Mouse (Mus musculus) c-Kit-positive CD71-negative TER-119-negative erythroid progenitor cells, embryonic 14.5 days (primary cell): ENCODE data around the gene 1700029H14Rik.

Experiments used
- DNase-seq: peaks from one replicate; pipeline ENCODE4 v3.0.0-alpha.2; 2013; ENCODE audit warnings: low read depth

1700029H14Rik gene

DNA sequence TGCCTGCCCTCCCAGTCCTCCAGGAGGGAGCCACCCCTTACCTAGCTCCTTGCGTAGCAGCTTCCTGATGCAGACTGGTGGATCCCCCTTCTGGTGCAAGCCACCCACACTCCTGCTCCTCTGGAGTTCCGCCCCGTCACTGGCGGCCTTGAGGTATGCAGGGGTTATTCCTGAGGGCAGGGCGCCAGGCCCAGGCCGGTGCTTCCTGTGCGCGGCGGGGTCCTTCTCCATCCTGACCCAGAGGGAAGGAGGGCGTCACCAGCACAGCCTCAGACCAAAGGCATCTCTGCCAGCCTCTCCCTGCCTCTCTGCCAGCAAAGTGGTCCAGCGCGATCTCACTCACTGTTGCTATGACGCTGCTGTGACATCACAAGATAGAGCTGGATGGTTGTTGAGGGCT, at the start of gene 1700029H14Rik:
Gene 1700029H14Rik (minus strand): TSS at position 344 of the 400 bp plus-strand sequence.
- no peak for DNase-seq

DNA sequence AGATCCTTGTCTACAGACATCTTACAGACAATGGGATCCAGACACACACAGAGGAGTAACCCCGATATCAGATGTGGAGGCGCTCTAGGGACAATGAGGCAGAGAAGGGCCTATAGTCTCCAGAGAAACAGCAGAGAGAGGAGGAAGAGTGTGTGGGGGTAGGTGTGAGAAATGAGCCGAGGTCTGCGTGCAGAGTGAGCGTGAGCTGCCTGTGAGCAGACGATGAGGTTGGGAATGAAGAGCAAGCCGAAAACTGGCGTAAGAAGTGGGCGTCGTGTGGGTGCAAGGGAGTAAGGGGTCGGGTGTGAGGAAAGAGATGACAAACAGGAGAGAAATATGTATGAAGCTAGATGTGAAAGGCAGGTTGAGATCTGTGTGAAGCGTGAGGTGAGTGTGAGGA, 49.4 kb upstream of the 1700029H14Rik start:
- DNase-seq: no peak

DNA sequence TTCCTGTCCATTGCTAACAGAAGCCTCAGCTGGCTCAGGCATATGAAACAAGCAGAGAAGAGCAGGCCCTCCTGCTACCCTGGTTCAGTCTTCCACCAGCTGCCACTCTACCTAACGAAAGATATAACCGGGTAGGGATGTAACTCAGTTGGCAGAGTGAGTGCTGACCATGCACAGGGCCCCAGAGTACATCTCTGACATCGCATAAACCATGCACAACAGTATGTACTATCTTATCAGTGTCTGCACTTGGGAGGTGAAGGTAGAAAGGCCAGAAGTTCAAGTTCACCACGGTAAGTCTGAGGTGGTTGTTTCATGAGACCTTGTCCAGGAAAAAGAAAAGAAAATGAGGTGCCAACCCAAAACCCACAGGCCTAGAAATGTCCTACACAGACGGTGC, 47.7 kb upstream of the 1700029H14Rik start:
- DNase-seq: no peak

DNA sequence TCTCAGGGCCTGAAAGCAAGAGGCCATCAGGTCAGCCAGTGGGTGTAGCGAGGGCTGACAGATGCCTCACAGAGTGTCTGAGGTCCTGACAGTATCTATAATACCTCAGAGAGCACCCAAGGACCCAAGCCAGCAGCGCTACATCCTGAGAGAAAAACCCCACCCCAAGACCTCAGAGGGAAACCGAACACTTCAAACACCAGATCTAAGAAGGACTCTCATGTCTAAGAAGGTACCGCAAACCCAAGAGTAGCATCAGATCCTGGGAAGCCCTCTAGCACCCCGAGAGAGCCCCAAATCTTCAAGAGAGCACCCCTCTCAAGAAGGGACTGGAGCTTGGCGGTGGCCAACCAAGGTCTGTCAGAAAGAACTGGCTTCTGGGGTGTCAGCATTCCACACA, 46.7 kb upstream of the 1700029H14Rik start:
- DNase-seq: no peak

DNA sequence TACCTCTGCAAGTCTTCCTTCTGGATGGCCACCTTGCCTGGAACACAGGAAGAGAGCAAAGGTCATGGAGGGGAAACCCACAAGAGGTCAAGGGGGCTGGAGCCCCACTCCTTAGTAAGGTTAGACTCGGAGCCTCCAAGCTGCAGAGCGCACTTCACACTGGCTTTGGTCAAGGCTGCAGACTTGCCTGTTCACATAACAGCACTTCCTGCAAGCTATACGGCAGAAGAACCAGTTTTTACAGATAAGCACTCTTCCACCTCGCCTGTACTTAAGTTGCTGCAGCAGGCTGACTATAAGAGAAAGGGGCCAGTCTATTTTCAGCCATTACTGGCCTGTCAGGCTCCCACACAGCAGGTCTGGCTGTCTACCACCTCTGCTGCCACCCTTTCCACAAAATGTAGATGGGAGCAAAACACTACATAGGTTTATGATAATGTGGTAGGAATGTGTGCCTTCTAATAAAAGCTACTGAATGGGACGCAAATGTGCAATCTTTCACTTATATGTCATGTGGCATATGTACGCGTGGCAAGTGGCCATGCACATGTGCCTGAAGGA, 43.7 kb upstream of the 1700029H14Rik start:
- DNase-seq: no peak

DNA sequence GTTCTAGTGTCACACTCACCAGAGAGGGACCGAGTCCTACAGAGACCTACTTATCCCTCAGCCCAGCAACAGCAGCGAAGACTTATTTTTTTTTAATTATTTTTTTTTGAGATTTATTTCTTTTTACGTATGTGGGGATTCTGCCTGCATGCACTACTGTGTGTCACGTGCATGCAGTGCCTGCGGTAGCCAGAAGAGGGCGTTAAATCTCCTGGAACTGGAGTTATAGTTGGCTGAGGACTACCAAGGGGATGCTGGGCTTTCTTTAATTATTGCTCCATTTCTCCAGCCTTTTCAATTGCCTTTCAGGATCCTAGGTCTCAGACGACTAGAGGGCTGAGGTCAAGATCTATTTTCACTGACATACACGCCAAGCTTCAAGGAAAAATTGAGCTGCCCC, 40.4 kb upstream of the 1700029H14Rik start:
- peak; percentile 32 for DNase-seq

DNA sequence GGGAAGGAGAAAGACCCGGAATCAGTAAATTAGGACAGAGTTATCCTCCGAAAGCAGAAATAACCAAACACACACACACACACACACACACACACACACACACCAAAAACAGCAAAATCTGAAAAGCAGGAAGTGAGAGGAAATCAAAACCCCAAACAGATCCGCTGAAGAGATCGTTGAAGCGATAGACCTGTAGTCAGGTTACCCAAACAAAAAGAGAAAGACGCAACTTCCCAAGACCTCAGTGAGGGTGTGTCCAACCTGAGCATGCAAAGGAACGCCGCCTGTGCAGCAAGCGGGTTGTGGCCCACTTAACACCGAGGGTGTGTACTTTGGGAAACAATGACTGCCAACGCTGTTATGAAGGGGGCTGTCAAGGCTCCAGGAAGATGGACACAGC, 38.9 kb upstream of the 1700029H14Rik start:
- DNase-seq: peak; percentile 20

DNA sequence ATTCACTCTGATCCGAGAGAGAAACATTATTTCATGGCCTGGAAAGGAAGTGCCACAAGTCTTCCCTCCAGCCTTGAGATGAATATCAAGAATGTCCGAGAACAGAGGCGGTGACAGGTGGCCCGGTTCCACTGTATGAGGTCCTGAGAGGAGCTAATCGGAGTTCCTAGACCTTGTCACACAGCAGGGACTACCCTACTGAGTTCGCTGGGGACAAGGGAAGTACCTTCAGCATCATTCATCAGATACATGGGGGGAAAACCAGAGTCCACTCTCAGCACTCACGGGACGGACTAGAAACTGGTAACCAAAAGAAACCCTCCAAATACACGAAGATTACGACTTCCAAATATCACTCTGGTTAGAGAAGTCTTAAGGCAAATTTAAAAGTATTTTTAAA, 38.5 kb upstream of the 1700029H14Rik start:
- DNase-seq: no peak

DNA sequence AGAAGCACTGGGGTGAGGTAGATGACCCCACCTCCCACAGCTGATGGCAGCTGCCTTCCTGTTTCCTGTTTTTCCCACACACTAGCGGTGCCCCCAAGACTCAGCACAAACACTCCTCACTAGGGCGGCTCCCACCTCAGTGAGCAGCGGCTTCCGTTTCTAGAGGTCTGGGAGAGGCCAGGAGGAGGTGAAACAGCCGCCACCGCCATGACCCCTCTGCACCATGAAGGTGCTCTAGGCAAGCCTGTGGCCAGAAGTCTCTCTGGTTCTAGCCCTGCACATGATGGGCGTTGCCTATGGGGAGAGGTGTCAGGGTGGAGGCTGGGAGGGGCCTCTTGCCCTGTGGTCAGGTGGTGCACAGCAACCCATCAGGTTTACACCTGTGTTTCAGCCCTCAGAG, 37.9 kb upstream of the 1700029H14Rik start:
- DNase-seq: peak; percentile 47

DNA sequence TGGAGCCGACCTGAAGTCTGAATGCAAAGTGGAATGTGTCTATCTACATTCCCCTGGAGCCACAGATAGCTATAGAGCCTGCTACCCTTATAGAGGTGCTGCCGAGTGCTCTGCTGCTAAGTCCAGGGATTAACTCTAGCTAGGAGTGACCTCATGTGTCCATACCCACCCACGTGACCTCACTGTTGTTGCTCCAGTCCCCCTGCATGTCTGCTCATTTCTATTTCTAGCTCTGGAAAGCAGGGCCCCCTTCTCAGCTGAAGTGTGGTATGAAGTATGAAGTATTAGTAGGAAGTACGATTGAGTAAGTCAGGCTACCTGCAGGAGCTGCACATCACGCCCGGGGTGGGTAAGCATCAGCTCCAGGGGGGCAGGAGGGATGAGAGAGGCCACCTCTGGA, 35.5 kb upstream of the 1700029H14Rik start:
- DNase-seq: no peak

DNA sequence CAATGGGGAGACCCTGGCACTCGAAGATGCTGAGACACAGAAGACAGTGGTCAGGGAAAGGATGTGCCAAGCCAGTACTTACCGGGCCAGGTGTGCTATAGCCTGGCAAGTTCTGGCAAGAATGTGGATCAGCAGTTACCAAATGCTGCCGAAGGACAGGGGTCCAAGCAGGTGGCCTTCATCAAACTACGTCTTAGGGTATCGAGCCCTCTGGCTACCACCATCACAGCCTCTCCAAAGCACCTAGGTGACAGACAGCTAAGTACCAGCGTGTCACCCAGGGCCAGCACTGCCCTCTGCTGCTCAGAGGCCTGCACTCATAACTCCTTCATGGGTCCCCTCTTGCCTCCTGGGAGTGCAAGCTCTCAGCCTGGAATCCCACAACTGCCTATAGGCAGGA, 33.6 kb upstream of the 1700029H14Rik start:
- no peak for DNase-seq

DNA sequence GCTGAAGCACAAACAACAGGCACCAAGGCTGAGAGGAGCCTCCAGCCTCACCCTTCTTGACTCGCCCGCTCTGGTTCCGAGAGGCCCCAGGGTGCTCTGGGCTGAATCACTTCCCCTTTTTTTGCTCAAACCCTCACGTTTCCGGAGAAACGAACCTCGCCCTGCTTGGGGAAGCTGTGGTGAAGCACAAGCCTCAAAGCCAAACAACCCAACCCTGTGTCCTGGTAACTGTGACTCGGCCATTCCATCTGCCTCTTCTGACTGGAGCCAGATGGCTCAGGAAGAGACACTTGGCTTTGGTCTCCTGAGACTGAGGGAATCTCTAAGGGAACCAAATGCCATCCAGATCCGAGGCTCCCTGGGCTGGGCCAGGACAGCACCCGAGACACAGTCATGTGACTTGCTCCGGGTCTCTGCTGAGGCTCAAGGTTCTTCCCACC, 32.6 kb upstream of the 1700029H14Rik start:
- DNase-seq: peak; percentile 87

DNA sequence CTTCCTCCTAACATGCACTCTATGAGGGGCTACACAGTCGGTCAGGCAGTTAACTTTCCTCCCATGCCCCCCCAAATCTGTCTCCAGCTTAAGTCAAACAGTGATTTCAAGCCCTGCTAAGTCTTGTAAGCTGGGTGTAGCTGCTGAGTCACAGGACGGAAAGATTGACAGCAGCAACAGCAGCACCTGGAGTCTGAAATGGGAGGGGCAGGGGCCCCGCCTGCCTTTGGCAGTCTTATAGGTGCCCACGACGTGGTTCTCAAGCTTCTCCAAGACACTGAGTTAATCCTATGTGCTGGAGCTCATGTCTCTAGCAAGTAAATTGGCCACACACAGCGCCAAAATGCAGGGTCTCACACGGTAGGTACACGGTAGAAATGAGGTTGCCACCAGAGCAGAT, 31.1 kb upstream of the 1700029H14Rik start:
- peak; percentile 14 for DNase-seq

DNA sequence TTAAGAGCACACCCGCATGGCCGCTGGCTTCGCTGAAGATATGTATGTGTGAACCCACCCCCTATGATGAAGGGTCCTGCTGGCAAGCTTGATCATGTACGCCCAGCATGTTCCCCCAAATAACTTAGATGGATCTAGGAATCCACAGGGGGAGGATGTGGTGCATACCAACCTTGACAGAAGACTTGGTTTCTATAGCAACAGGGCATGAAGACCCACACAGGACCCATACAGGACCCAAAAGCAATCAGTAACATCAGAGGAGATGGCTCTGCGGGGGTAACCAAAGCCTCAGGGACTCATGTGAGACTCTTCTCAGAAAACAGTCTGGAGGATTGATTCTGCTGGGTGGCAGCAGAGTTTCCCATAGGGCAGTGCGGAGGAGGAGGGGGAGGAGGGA, 29.0 kb upstream of the 1700029H14Rik start:
- no peak for DNase-seq

DNA sequence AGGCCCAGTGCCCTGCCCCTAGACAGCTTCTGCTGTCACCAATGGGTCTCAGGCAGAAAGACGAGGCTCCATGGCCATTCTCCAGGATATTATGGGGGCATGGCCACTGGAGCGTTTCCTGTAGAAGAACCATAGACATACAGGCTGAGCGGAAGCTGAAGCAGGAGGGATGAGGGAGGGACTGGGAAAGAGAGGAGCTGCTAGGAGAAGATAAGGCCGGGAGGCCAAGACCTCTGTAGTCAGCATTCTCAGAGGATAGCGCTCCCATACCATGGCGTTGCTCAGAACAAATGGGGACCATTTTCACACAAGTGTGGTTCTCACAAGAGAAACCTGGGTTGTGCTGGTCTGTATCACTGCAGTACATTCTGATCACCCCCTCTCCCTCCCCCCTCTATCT, 26.8 kb upstream of the 1700029H14Rik start:
- DNase-seq: no peak

DNA sequence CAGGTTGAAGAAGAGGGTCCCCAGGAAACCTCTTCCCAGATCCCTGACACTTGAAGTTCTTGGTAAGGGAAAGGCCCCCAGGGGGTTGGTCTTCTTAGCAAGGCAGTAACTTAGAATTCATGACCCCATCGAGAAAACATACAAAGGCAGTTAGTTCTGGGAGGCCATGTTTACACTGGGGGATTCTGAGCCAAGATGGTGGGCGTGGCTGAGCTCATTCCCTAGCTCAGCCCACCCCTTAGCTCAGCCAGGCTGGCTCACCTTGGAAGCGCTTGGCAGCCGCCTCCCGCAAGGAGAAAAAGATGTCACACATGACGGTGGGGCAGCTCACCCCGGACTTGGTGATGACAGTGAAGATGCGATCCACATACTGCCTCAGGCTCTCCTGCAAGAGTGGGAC, 22.4 kb upstream of the 1700029H14Rik start:
- no peak for DNase-seq

DNA sequence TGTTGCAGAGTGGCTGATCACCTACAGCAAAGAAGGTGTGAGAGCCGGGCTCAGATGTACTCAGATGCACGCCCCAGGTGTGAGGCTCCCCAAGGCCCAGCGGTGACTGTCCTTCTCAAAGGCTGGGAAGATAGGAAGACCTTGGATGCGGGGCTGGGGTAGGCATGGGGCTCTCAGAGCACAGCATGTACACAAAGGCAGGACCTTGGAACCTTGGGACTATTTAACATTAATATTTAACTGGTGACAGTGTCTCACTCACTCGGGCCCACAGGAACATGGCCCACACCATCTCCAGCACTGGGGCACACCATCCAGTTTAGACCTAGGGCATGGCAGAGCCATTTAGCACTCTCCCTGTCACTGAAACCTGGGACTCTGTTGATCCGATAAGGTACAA, 15.6 kb upstream of the 1700029H14Rik start:
- DNase-seq: no peak

DNA sequence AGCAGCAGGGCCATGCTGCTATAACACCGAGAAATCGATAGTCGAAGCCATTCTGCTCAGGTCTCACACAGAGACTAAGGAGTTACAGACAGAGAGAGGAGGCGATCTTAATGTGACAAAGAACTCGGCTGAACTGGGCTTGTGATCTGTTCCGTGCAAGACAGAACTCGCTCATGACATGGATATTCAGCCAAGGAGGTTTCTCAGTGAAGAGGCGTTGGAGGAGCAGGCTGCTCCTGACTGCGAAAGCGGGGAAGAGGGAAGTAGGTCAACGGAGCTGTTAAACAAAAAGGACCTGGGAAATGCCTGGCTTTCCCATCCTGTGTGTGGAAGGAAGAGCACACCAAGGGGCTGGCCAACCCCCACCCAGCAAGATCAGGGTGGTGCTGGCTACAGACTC, 9.7 kb upstream of the 1700029H14Rik start:
- no peak for DNase-seq

DNA sequence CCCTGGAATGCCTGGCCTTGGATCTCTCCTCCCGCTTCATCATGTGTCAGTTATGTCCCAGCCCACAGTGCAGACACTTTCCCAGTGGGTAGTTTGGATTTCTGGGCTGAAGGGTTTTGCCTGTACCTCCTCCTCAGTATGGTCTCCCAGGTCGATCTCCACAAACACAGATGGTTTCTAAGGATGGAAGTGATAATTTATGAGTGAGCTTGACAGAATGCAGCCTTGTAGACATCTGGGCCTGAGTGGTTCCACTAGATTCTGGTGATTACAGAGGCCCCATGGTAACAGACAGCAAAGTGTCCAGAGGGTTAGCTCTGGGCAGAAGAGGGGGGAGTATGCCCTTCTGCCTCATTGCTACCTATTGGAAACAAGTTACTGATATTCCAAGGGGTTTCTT, 4.7 kb downstream of the 1700029H14Rik start:
- DNase-seq: no peak

DNA sequence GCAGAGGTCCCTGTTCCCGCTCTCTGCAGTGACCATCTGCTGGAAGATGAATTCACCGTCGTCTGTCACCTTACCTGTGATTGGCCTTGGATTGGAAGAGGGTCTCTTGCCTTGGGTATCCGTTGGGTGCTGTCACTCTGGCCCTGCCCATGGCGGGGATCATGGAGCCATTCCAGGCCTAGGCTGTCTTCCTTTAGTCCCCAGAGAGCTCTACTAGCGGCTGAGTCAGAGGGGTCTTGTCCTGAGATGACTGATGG, 10.8 kb downstream of the 1700029H14Rik start:
- DNase-seq: no peak

DNA sequence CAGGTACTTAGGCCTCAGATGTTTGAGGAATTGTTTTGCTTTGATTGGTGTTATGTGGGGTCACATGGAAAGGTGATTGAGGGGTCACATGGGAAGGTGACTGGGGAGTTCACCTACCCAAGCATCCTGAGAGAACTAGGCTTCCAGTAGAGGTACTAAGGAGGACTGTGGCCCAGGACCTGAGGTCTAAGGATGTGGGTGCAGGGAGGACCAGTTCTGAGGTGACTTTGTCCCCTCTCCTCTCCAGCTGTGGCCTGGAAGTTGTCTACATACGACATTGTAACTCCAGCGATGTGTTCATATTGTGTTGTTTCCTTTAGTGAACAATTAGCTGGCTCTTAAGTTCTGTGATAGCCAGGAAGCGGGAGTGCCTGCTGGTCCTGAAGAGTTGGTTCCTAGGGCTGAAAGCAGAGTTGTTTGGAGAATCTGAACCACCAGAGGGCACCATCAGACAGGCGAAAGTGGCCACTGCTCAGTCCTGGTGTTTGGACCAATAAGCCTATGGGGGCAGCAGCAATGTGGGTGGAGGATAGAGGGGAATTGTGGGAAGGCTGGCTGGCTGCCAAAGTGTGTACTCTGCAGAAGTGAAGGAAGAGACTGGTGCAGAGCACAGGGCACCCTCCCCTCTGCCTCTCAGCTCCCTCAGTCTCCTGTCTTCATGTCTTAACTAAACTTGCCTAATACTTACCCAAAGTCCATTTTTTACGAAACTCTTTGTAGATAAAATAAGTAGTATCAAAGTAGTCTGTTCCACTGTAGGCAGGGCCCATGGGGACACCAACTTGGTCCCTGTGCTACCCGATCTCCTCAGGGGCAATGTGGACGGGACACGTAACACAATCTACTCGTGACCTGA, 11.3 kb downstream of the 1700029H14Rik start:
- peak; percentile 71 for DNase-seq

DNA sequence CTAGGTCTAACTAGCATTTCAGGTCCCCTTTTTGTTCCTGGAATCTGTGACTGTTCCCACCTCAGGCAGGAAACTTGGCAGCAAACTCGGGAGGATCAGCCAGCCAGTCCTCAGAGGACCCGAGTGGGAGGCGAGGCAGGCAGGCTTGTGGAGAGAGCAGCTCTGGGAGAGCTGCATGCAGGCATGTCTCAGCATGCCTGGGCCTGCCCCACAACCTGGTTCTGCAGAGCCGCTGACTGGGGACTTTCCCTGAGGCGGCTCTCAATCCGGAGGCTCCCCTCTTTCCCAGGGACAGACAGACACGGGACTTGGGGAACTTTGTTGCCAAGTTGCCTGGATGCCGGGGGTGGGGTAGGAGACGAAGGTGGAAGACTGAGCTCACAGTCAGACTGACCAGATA, 13.4 kb downstream of the 1700029H14Rik start:
- DNase-seq: no peak

DNA sequence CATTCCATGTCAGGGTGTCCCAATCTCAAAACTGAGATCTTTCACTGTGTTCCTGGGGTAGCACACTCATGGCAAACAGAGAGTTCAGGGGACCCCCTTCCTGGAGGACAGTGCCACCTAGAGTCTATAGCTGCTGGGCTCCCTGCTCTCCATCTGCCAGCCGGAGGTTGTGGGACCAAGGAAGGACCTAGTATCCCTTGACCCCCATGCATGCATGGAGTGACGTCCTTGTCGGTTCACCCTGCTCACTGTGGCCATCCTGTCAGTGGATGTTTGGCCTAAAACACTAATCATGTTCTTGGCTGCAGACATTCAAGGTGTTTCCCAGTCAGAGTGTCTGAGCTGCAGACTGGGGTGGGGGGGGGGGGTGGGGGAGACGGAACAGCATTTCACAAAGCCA, 14.0 kb downstream of the 1700029H14Rik start:
- DNase-seq: no peak

DNA sequence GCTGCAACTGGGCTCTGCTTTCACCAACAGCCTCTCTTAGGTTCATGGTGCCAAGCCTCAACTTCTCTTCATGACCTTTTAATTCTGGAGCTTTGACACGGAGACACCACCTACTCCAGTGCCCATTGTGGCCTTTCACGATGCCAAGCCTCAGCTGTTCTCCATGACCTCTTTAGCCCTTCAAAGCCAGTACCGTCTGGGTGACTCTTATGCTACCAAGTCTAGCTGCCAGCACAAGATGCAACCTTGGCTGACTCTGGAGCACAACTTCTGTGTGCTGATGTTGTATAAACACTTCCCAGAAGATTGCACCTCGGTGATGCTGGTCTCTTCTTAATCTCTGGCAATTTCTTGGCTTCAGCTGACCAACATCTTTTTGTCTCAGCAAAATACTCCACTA, 15.8 kb downstream of the 1700029H14Rik start:
- no peak for DNase-seq
